Mouse (Mus musculus): ENCODE data around the gene Slc27a2. TPM values are rescaled to one million over a fixed set of nuclear protein-coding genes. Genes with fewer than 3 reads are reported as not detected.
"Not testable (repeated sequence)": the region's sequence is repeated elsewhere in the genome, so short reads cannot be mapped to it uniquely, and the experiment has no call there.

Slc27a2 gene
- polyA plus RNA-seq (2015; fragmentation: Nextera tagmentation; extraction: Ambion mirVana), result 6.0 and 7.0 TPM in 2 replicates

GRCm38 (mm10) chr2:126552357-126553290 is at the start of gene Slc27a2:
TSS of gene Slc27a2 (plus strand) at chr2:126552407.
- Histone ChIP-seq H3K4me3 (peak within 1 kb of the TSS; percentile 67), H3K9me3 (no peaks in the 10 kb centered on the region), H3K9ac (peak within 1 kb of the TSS; percentile 79), H3K27me3 (peaks cover 46% of the 10 kb centered on the region), H3K4me1 (replicated peaks) (peaks cover 20% of the 10 kb centered on the region), H3K36me3 (no peaks in the 10 kb centered on the region), H3K4me2 (peak within 1 kb of the TSS; percentile 98), H3K27ac (replicated peaks) (0 out of 2 replicates have a peak within 1 kb of the TSS, but pooled peaks have one; percentile 49)
- under 1% methylated on average over 61 of the region's 61 CpGs for WGBS
- peak; percentile 85 for ATAC-seq (ENCODE audit: low read depth)

GRCm38 (mm10) chr2:126505156-126505555 is 47.1 kb upstream of the Slc27a2 start:
- no peak for ATAC-seq (ENCODE audit: low read depth)
- no peaks in the 10 kb centered on the region for H3K27me3 ChIP-seq
- H3K9me3 ChIP-seq, result no peaks in the 10 kb centered on the region
- H3K36me3 ChIP-seq, result no peaks in the 10 kb centered on the region
- WGBS, result 88% methylated on average over 1 of the region's 1 CpGs
- no peak overlapping the region for H3K9ac ChIP-seq
- H3K4me1 ChIP-seq (replicated peaks), result no peaks in the 10 kb centered on the region
- no peak overlapping the region for H3K4me3 ChIP-seq
- no peak overlapping the region for H3K27ac ChIP-seq (replicated peaks)
- H3K4me2 ChIP-seq, result no peak overlapping the region

- Histone ChIP-seq H3K9ac (no peak overlapping the region), H3K36me3 (no peaks in the 10 kb centered on the region), H3K4me1 (replicated peaks) (no peaks in the 10 kb centered on the region), H3K27me3 (no peaks in the 10 kb centered on the region), H3K4me3 (no peak overlapping the region), H3K4me2 (no peak overlapping the region), H3K27ac (replicated peaks) (no peak overlapping the region), H3K9me3 (no peaks in the 10 kb centered on the region)
- WGBS, result 89% methylated on average over 5 of the region's 5 CpGs
- ATAC-seq (ENCODE audit: low read depth), result no peak
Measured at GRCm38 (mm10) chr2:126507477-126507876, 44.7 kb upstream of the Slc27a2 start.

- Histone ChIP-seq H3K27me3 (no peaks in the 10 kb centered on the region), H3K27ac (replicated peaks) (no peak overlapping the region), H3K4me3 (no peak overlapping the region), H3K9me3 (no peaks in the 10 kb centered on the region), H3K4me2 (no peak overlapping the region), H3K4me1 (replicated peaks) (no peaks in the 10 kb centered on the region), H3K9ac (no peak overlapping the region), H3K36me3 (no peaks in the 10 kb centered on the region)
- WGBS, result 62% methylated on average over 1 of the region's 1 CpGs
- ATAC-seq (ENCODE audit: low read depth), result no peak
Measured at GRCm38 (mm10) chr2:126508228-126508627, 44.0 kb upstream of the Slc27a2 start.

- Histone ChIP-seq H3K4me1 (replicated peaks) (no peaks in the 10 kb centered on the region), H3K4me3 (no peak overlapping the region), H3K27me3 (no peaks in the 10 kb centered on the region), H3K27ac (replicated peaks) (no peak overlapping the region), H3K36me3 (no peaks in the 10 kb centered on the region), H3K9me3 (no peaks in the 10 kb centered on the region), H3K4me2 (no peak overlapping the region), H3K9ac (no peak overlapping the region)
- 84% methylated on average over 6 of the region's 6 CpGs for WGBS
- no peak for ATAC-seq (ENCODE audit: low read depth)
Measured at GRCm38 (mm10) chr2:126515069-126515826, 37.0 kb upstream of the Slc27a2 start.

GRCm38 (mm10) chr2:126519872-126520581 is 32.2 kb upstream of the Slc27a2 start:
- WGBS, result 76% methylated on average over 11 of the region's 11 CpGs
- Histone ChIP-seq H3K4me3 (no peak overlapping the region), H3K9ac (no peak overlapping the region), H3K4me2 (no peak overlapping the region), H3K36me3 (no peaks in the 10 kb centered on the region), H3K4me1 (replicated peaks) (no peaks in the 10 kb centered on the region), H3K27me3 (no peaks in the 10 kb centered on the region), H3K27ac (replicated peaks) (no peak overlapping the region), H3K9me3 (no peaks in the 10 kb centered on the region)
- no peak for ATAC-seq (ENCODE audit: low read depth)

GRCm38 (mm10) chr2:126520828-126521227 is 31.4 kb upstream of the Slc27a2 start:
- Histone ChIP-seq H3K4me1 (replicated peaks) (no peaks in the 10 kb centered on the region), H3K27me3 (no peaks in the 10 kb centered on the region), H3K9me3 (no peaks in the 10 kb centered on the region), H3K4me2 (no peak overlapping the region), H3K27ac (replicated peaks) (no peak overlapping the region), H3K9ac (no peak overlapping the region), H3K4me3 (no peak overlapping the region), H3K36me3 (no peaks in the 10 kb centered on the region)
- ATAC-seq (ENCODE audit: low read depth), result no peak
- 12% methylated on average over 7 of the region's 7 CpGs for WGBS

GRCm38 (mm10) chr2:126521471-126521870 is 30.7 kb upstream of the Slc27a2 start:
- Histone ChIP-seq H3K4me1 (replicated peaks) (no peaks in the 10 kb centered on the region), H3K4me3 (no peak overlapping the region), H3K36me3 (no peaks in the 10 kb centered on the region), H3K9me3 (no peaks in the 10 kb centered on the region), H3K27ac (replicated peaks) (no peak overlapping the region), H3K4me2 (no peak overlapping the region), H3K9ac (no peak overlapping the region), H3K27me3 (no peaks in the 10 kb centered on the region)
- 83% methylated on average over 10 of the region's 10 CpGs for WGBS
- no peak for ATAC-seq (ENCODE audit: low read depth)

GRCm38 (mm10) chr2:126522056-126522455 is 30.2 kb upstream of the Slc27a2 start:
- Histone ChIP-seq H3K4me2 (no peak overlapping the region), H3K9me3 (no peaks in the 10 kb centered on the region), H3K27me3 (no peaks in the 10 kb centered on the region), H3K36me3 (no peaks in the 10 kb centered on the region), H3K4me3 (no peak overlapping the region), H3K9ac (no peak overlapping the region), H3K27ac (replicated peaks) (no peak overlapping the region), H3K4me1 (replicated peaks) (no peaks in the 10 kb centered on the region)
- no peak for ATAC-seq (ENCODE audit: low read depth)
- WGBS, result 74% methylated on average over 8 of the region's 8 CpGs

- H3K27ac ChIP-seq (replicated peaks); ATAC-seq (ENCODE audit: low read depth); H3K36me3 ChIP-seq; H3K4me2 ChIP-seq; H3K4me3 ChIP-seq; H3K27me3 ChIP-seq; H3K9me3 ChIP-seq; H3K9ac ChIP-seq; H3K4me1 ChIP-seq (replicated peaks): not testable (repeated sequence)
- 74% methylated on average over 5 of the region's 5 CpGs for WGBS
Measured at GRCm38 (mm10) chr2:126523101-126523745, 29.0 kb upstream of the Slc27a2 start.

GRCm38 (mm10) chr2:126524271-126524670 is 27.9 kb upstream of the Slc27a2 start:
- Histone ChIP-seq H3K27me3 (no peaks in the 10 kb centered on the region), H3K4me1 (replicated peaks) (no peaks in the 10 kb centered on the region), H3K9ac (no peak overlapping the region), H3K4me3 (no peak overlapping the region), H3K36me3 (no peaks in the 10 kb centered on the region), H3K9me3 (no peaks in the 10 kb centered on the region), H3K27ac (replicated peaks) (no peak overlapping the region), H3K4me2 (no peak overlapping the region)
- no peak for ATAC-seq (ENCODE audit: low read depth)
- WGBS, result 95% methylated on average over 2 of the region's 2 CpGs

All from neural tube, embryonic 13.5 days (tissue).